Mouse (Mus musculus) frontal cortex, adult 2 months (tissue): ENCODE results near the gene Pxdn. TPM values are rescaled to one million over a fixed set of nuclear protein-coding genes. Genes with fewer than 3 reads are reported as not detected.

Experiments used
- polyA plus RNA-seq: library from polyadenylated mRNA; depleted of rRNA; stranded (reverse); fragments of >200 nt; gene quantifications from 2 replicates; pipeline ENCODE4 v1.2.3, GENCODE M21; 2012; rRNA removed

The Pxdn gene
- polyA plus RNA-seq, 1 experiment: 84.4 TPM

Other genes starting within 250 kb of the Pxdn start
- gene Tpo, start 195.0 kb downstream of the Pxdn start, polyA plus RNA-seq: 1.3 and 1.8 TPM in 2 replicates